Mouse (Mus musculus) stomach, embryonic 15.5 days (tissue): ENCODE data around the gene Mx1. TPM values are rescaled to one million over a fixed set of nuclear protein-coding genes. Genes with fewer than 3 reads are reported as not detected.
A peak's percentile ranks its signal among the peaks of the same experiment; 100 is the strongest.

Experiments
- ATAC-seq: fragments of 200-750 bp; cut with Nextera tagmentation; 2 replicates; pipeline ENCODE4 v1.8.0; 2017; ENCODE audit warnings: low read depth, moderate number of reproducible peaks, moderate TSS enrichment; ENCODE audit not compliant: insufficient read depth, low FRiP score
- H3K27ac ChIP-seq: fragments of 300-500 bp; sonication (generic); 2 replicates; pipeline ENCODE4 v1.5.1; 2015; ENCODE audit warnings: mild to moderate bottlenecking, inconsistent platforms
- H3K27me3 ChIP-seq: fragments of 300-500 bp; sonication (generic); replicated peaks from 2 replicates; pipeline ENCODE4 v1.6.1; 2015; ENCODE audit warnings: inconsistent platforms
- H3K36me3 ChIP-seq: fragments of 300-500 bp; sonication (generic); 2 replicates; pipeline ENCODE4 v1.6.1; 2015; ENCODE audit warnings: inconsistent platforms
- H3K4me1 ChIP-seq: fragments of 300-500 bp; sonication (generic); 2 replicates; pipeline ENCODE4 v1.6.1; 2015; ENCODE audit warnings: inconsistent platforms
- H3K4me2 ChIP-seq: fragments of 300-500 bp; sonication (generic); 2 replicates; pipeline ENCODE4 v1.6.1; 2015; ENCODE audit warnings: mild to moderate bottlenecking, inconsistent platforms
- H3K4me3 ChIP-seq: fragments of 300-500 bp; sonication (generic); replicated peaks from 2 replicates; pipeline ENCODE4 v1.5.1; 2015; ENCODE audit warnings: inconsistent platforms
- H3K9ac ChIP-seq: fragments of 300-500 bp; sonication (generic); 2 replicates; pipeline ENCODE4 v1.6.1; 2015; ENCODE audit warnings: inconsistent platforms
- H3K9me3 ChIP-seq: fragments of 300-500 bp; sonication (generic); 2 replicates; pipeline ENCODE4 v1.6.1; 2016; ENCODE audit warnings: inconsistent platforms
- WGBS: fragments of 180-500 bp; shearing (Covaris S2); methylation state at CpG from one replicate; pipeline ENCODE4 v1.1.7; 2015; 5-methylcytosine and 5-hydroxymethylcytosine counted together
- polyA plus RNA-seq: library from polyadenylated mRNA; unstranded; fragments of >200 nt; fragmentation: Nextera tagmentation; extraction: Ambion mirVana; gene quantifications from 2 replicates; pipeline ENCODE4 v1.2.1, GENCODE M21; 2015

Gene Mx1
- polyA plus RNA-seq, 1 experiment from 2014 or later: 0.39 TPM

GRCm38 (mm10) chr16:97402213-97402785 lies 60.4 kb downstream of the Mx1 start:
- H3K4me2 ChIP-seq: no peak overlapping the region
- WGBS: 52% methylated on average over 4 of the region's 4 CpGs
- H3K9me3 ChIP-seq: no peaks in the 10 kb centered on the region
- H3K4me3 ChIP-seq: no peak overlapping the region
- H3K27ac ChIP-seq: peak overlapping the region; percentile 70
- no peaks in the 10 kb centered on the region for H3K36me3 ChIP-seq
- no peaks in the 10 kb centered on the region for H3K27me3 ChIP-seq
- H3K9ac ChIP-seq: no peak overlapping the region
- ATAC-seq: peak; percentile 75
- no peaks in the 10 kb centered on the region for H3K4me1 ChIP-seq

- peak overlapping the region; percentile 70 for H3K27ac ChIP-seq
- H3K27me3 ChIP-seq: no peaks in the 10 kb centered on the region
- H3K9ac ChIP-seq: no peak overlapping the region
- no peak overlapping the region for H3K4me2 ChIP-seq
- H3K4me3 ChIP-seq: no peak overlapping the region
- no peaks in the 10 kb centered on the region for H3K4me1 ChIP-seq
- ATAC-seq: peak; percentile 67
- no peaks in the 10 kb centered on the region for H3K9me3 ChIP-seq
- H3K36me3 ChIP-seq: no peaks in the 10 kb centered on the region
These were observed 61.0 kb downstream of the Mx1 start for GRCm38 (mm10) chr16:97401741-97402140.

- no peaks in the 10 kb centered on the region for H3K4me1 ChIP-seq
- no peaks in the 10 kb centered on the region for H3K27me3 ChIP-seq
- H3K4me2 ChIP-seq: no peak overlapping the region
- H3K9ac ChIP-seq: no peak overlapping the region
- H3K27ac ChIP-seq: no peak overlapping the region
- H3K4me3 ChIP-seq: no peak overlapping the region
- WGBS: 73% methylated on average over 4 of the region's 4 CpGs
- no peaks in the 10 kb centered on the region for H3K36me3 ChIP-seq
- H3K9me3 ChIP-seq: no peaks in the 10 kb centered on the region
- 0 out of 2 replicates have a peak, but pooled peaks have one; percentile 20 for ATAC-seq
These were observed 62.7 kb downstream of the Mx1 start for GRCm38 (mm10) chr16:97399991-97400390.

GRCm38 (mm10) chr16:97397945-97398531 lies 64.7 kb downstream of the Mx1 start:
- Histone ChIP-seq H3K36me3 (no peaks in the 10 kb centered on the region), H3K4me2 (no peak overlapping the region), H3K4me1 (no peaks in the 10 kb centered on the region), H3K4me3 (no peak overlapping the region), H3K27ac (peak overlapping the region; percentile 65; the same call in 1 of the 2 replicates), H3K9me3 (no peaks in the 10 kb centered on the region), H3K9ac (no peak overlapping the region), H3K27me3 (no peaks in the 10 kb centered on the region)
- ATAC-seq: peak; percentile 68
- whole genome bisulfite sequencing: 72% methylated on average over 2 of the region's 2 CpGs

Other genes with a start within 250 kb of the Mx1 start
- 74.5 and 81.4 TPM in 2 replicates for gene Bace2, start 106.2 kb downstream of the Mx1 start, polyA plus RNA-seq
- gene Fam3b, start 51.9 kb upstream of the Mx1 start, polyA plus RNA-seq: 1.2 and 2.5 TPM in 2 replicates
- gene Tmprss2, start 148.3 kb upstream of the Mx1 start, polyA plus RNA-seq: 34.4 and 37.6 TPM in 2 replicates